ENCODE assay signal across 22 mouse cellular contexts in the genomic region with DNA sequence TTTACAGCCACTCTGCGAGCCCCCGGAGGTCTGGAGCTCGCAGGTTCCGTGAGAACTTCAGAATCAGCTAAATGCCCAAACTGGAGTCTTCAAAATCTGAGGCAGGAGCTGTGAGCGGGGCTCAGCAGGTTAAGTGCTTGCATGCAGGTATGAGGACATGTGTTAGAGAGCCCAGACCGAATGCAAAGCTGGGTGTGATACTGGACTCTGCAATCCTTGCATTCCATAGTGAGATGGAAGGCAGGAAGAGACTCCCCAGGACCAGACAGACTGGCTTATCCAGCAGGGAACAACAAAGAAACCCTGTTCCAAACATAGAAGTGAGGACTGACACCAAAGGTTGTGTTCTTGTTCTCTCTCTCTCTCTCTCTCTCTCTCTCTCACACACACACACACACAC.
DNase-seq lines count a peak whose midpoint lies in the region; ATAC-seq and TF ChIP-seq lines count a peak whose summit lies in the region.
"Had no signal": no experiment of that assay in that cellular context is flagged by ENCODE, and none has a peak within 500 bp of the region (broad histone marks: within the 10 kb centered on the region; RNA-seq: fewer than 3 reads in every experiment).

No protein-coding gene starts in this region.

- no peaks in the 10 kb centered on the region for H3K27me3 ChIP-seq in heart, embryonic 15.5 days
- no peaks in the 10 kb centered on the region for H3K27me3 ChIP-seq in kidney, embryonic 15.5 days
- H3K27me3 ChIP-seq in lung, postnatal 0 days (replicated peaks; ENCODE audit: insufficient read depth, low read length): no peaks in the 10 kb centered on the region
- H3K27me3 ChIP-seq in limb, embryonic 14.5 days (ENCODE audit: control insufficient read depth, insufficient read depth, low read length): no peaks in the 10 kb centered on the region
- H3K27me3 ChIP-seq: forebrain, embryonic 15.5 days; hindbrain, embryonic 12.5 days; limb, embryonic 15.5 days; midbrain, embryonic 12.5 days; neural tube, embryonic 15.5 days; stomach, embryonic 15.5 days had no signal

- DNase-seq in heart, postnatal 4 days: no peak
- no peak for DNase-seq in kidney, postnatal 36 days
- DNase-seq in lung, postnatal 0 days (ENCODE audit: low spot score): peak; percentile 36
- no peak for DNase-seq in lung, postnatal 25 days (ENCODE audit: low spot score)
- peak; percentile 14 for DNase-seq in limb, embryonic 14.5 days (ENCODE audit: low spot score)
- no peak for DNase-seq in adrenal gland, postnatal 25 days
- DNase-seq: adrenal gland, adult 8-10 months; cerebellum, adult 8-10 months; cerebellum, postnatal 36 days; embryo, embryonic 11 days; layer of hippocampus, postnatal 36 days; lung, postnatal 10 days; thymus, postnatal 25 days had no signal

- no peaks in the 10 kb centered on the region for H3K36me3 ChIP-seq in heart, embryonic 15.5 days
- peaks cover 3% of the 10 kb centered on the region; the same call in 1 of the 2 replicates for H3K36me3 ChIP-seq in kidney, embryonic 15.5 days
- H3K36me3 ChIP-seq in lung, postnatal 0 days (ENCODE audit: insufficient read depth, low read length): no peaks in the 10 kb centered on the region
- H3K36me3 ChIP-seq in limb, embryonic 14.5 days (ENCODE audit: control insufficient read depth, insufficient read depth, low read length): peaks cover 10% of the 10 kb centered on the region; the same call in 1 of the 2 replicates
- H3K36me3 ChIP-seq: forebrain, embryonic 15.5 days; hindbrain, embryonic 12.5 days; limb, embryonic 15.5 days; midbrain, embryonic 12.5 days; neural tube, embryonic 15.5 days; stomach, embryonic 15.5 days had no signal

- TF ChIP-seq EP300 in lung, postnatal 0 days (IDR thresholded peaks at IDR 0.05): no peak

- no peak overlapping the region for H3K9ac ChIP-seq in heart, embryonic 15.5 days
- no peak overlapping the region for H3K9ac ChIP-seq in kidney, embryonic 15.5 days
- no peak overlapping the region for H3K9ac ChIP-seq in lung, postnatal 0 days (replicated peaks; ENCODE audit: low read depth)
- no peak overlapping the region for H3K9ac ChIP-seq in limb, embryonic 14.5 days (ENCODE audit: low read depth, low read length, severe bottlenecking)
- H3K9ac ChIP-seq: forebrain, embryonic 15.5 days; hindbrain, embryonic 12.5 days; limb, embryonic 15.5 days; liver, embryonic 14.5 days; midbrain, embryonic 12.5 days; neural tube, embryonic 15.5 days; stomach, embryonic 15.5 days had no signal

- no peak for TF ChIP-seq POLR2A in limb, embryonic 14.5 days (IDR thresholded peaks at IDR 0.05; ENCODE audit: borderline replicate concordance, extremely low read depth, insufficient read depth, insufficient read length)

- no peak for ATAC-seq in heart, embryonic 15.5 days (replicated peaks; ENCODE audit: insufficient number of reproducible peaks, insufficient read depth, low FRiP score, low read depth)
- no peak for ATAC-seq in kidney, embryonic 15.5 days (replicated peaks; ENCODE audit: low FRiP score)
- peak; percentile 76 for ATAC-seq in lung, postnatal 0 days
- no peak for ATAC-seq in limb, embryonic 14.5 days (ENCODE audit: low FRiP score, low read depth)
- ATAC-seq: forebrain, embryonic 15.5 days had no signal

- H3K4me3 ChIP-seq in heart, embryonic 15.5 days: no peak overlapping the region
- H3K4me3 ChIP-seq in kidney, embryonic 15.5 days (replicated peaks): no peak overlapping the region
- no peak overlapping the region for H3K4me3 ChIP-seq in lung, postnatal 0 days (ENCODE audit: low read depth, low read length)
- no peak overlapping the region for H3K4me3 ChIP-seq in limb, embryonic 14.5 days (replicated peaks; ENCODE audit: low read length)
- H3K4me3 ChIP-seq: forebrain, embryonic 15.5 days; hindbrain, embryonic 12.5 days; limb, embryonic 15.5 days; midbrain, embryonic 12.5 days; neural tube, embryonic 15.5 days; stomach, embryonic 15.5 days had no signal

- H3K4me2 ChIP-seq in heart, embryonic 15.5 days: no peak overlapping the region
- H3K4me2 ChIP-seq in kidney, embryonic 15.5 days: 0 out of 2 replicates have a peak overlapping the region, but pooled peaks have one; percentile 12
- H3K4me2 ChIP-seq in lung, postnatal 0 days (replicated peaks; ENCODE audit: low read depth, low read length): no peak overlapping the region
- H3K4me2 ChIP-seq in limb, embryonic 14.5 days (replicated peaks; ENCODE audit: low read depth, low read length, severe bottlenecking): no peak overlapping the region
- H3K4me2 ChIP-seq: forebrain, embryonic 15.5 days; hindbrain, embryonic 12.5 days; limb, embryonic 15.5 days; midbrain, embryonic 12.5 days; neural tube, embryonic 15.5 days; stomach, embryonic 15.5 days had no signal

- H3K27ac ChIP-seq in heart, embryonic 15.5 days: peak overlapping the region; percentile 68
- peak overlapping the region; percentile 72 for H3K27ac ChIP-seq in kidney, embryonic 15.5 days
- H3K27ac ChIP-seq in lung, postnatal 0 days (ENCODE audit: low read length): no peak overlapping the region
- H3K27ac ChIP-seq in limb, embryonic 14.5 days (replicated peaks; ENCODE audit: low read depth, low read length): no peak overlapping the region
- H3K27ac ChIP-seq: forebrain, embryonic 15.5 days; hindbrain, embryonic 12.5 days; limb, embryonic 15.5 days; liver, embryonic 14.5 days; midbrain, embryonic 12.5 days; neural tube, embryonic 15.5 days; stomach, embryonic 15.5 days had no signal

- peaks cover 38% of the 10 kb centered on the region for H3K4me1 ChIP-seq in heart, embryonic 15.5 days (replicated peaks)
- H3K4me1 ChIP-seq in kidney, embryonic 15.5 days: peaks cover 31% of the 10 kb centered on the region
- H3K4me1 ChIP-seq in lung, postnatal 0 days (ENCODE audit: insufficient read depth, low read depth, low read length): no peaks in the 10 kb centered on the region
- H3K4me1 ChIP-seq in limb, embryonic 14.5 days (ENCODE audit: control insufficient read depth, insufficient read depth, low read length): no peaks in the 10 kb centered on the region
- H3K4me1 ChIP-seq: forebrain, embryonic 15.5 days; hindbrain, embryonic 12.5 days; midbrain, embryonic 12.5 days; neural tube, embryonic 15.5 days had no signal

- no peak for TF ChIP-seq CTCF in lung, postnatal 0 days (IDR thresholded peaks at IDR 0.05)

- WGBS in heart, embryonic 15.5 days: 43% methylated on average over 6 of the region's 6 CpGs
- 46% methylated on average over 6 of the region's 6 CpGs for WGBS in kidney, embryonic 15.5 days
- WGBS in lung, postnatal 0 days: 53% methylated on average over 6 of the region's 6 CpGs
- 55% methylated on average over 6 of the region's 6 CpGs for WGBS in limb, embryonic 14.5 days

- no peaks in the 10 kb centered on the region for H3K9me3 ChIP-seq in heart, embryonic 15.5 days (replicated peaks)
- H3K9me3 ChIP-seq in kidney, embryonic 15.5 days (replicated peaks): no peaks in the 10 kb centered on the region
- H3K9me3 ChIP-seq in lung, postnatal 0 days (ENCODE audit: low read length): no peaks in the 10 kb centered on the region
- no peaks in the 10 kb centered on the region for H3K9me3 ChIP-seq in limb, embryonic 14.5 days (ENCODE audit: control insufficient read depth, low read length)
- H3K9me3 ChIP-seq: forebrain, embryonic 15.5 days; hindbrain, embryonic 12.5 days; limb, embryonic 15.5 days; midbrain, embryonic 12.5 days; neural tube, embryonic 15.5 days; stomach, embryonic 15.5 days had no signal

Comparison
In these comparisons a context has a peak if more than half of its experiments do, and no peak if none do; other contexts are left out.
1. DNase-seq: peak in lung, postnatal 0 days (single experiment) and limb, embryonic 14.5 days (single experiment); none in heart, postnatal 4 days (single experiment), kidney, postnatal 36 days (0 of 2), lung, postnatal 25 days (single experiment) and adrenal gland, postnatal 25 days (single experiment).
2. H3K27ac ChIP-seq: peak in heart, embryonic 15.5 days (single experiment) and kidney, embryonic 15.5 days (single experiment); none in lung, postnatal 0 days (single experiment) and limb, embryonic 14.5 days (single experiment).